Mouse (Mus musculus) midbrain, postnatal 0 days (tissue): ENCODE data around the gene Olfr463. TPM values are rescaled to one million over a fixed set of nuclear protein-coding genes. Genes with fewer than 3 reads are reported as not detected.

ENCODE experiments used
- ATAC-seq: fragments of 200-750 bp; cut with Nextera tagmentation; 2 replicates; pipeline ENCODE4 v1.8.0; 2017; ENCODE audit warnings: moderate number of reproducible peaks, mild to moderate bottlenecking, moderate TSS enrichment, moderate library complexity; ENCODE audit not compliant: low FRiP score
- DNase-seq: peaks from one replicate; pipeline ENCODE4 v3.0.0-alpha.2; 2015; ENCODE audit warnings: low spot score
- H3K27ac ChIP-seq: fragments of 300-500 bp; sonication (generic); 2 replicates; pipeline ENCODE4 v1.5.1; 2014; ENCODE audit warnings: low read depth, mild to moderate bottlenecking, low read length, mixed read lengths
- H3K27me3 ChIP-seq: fragments of 300-500 bp; sonication (generic); 2 replicates; pipeline ENCODE4 v1.6.1; 2014; ENCODE audit warnings: low read length, control low read depth, mixed read lengths; ENCODE audit not compliant: insufficient read depth
- H3K36me3 ChIP-seq: fragments of 300-500 bp; sonication (generic); 2 replicates; pipeline ENCODE4 v1.6.1; 2014; ENCODE audit warnings: low read length, control low read depth, mixed read lengths; ENCODE audit not compliant: insufficient read depth
- H3K4me1 ChIP-seq: fragments of 300-500 bp; sonication (generic); 2 replicates; pipeline ENCODE4 v1.6.1; 2014; ENCODE audit warnings: mild to moderate bottlenecking, control low read depth, antibody characterized with exemption, low read length, mixed read lengths; ENCODE audit not compliant: insufficient read depth
- H3K4me2 ChIP-seq: fragments of 300-500 bp; sonication (generic); 2 replicates; pipeline ENCODE4 v1.6.1; 2014; ENCODE audit warnings: low read depth, mild to moderate bottlenecking, low read length, mixed read lengths; ENCODE audit not compliant: poor library complexity, severe bottlenecking
- H3K4me3 ChIP-seq: fragments of 300-500 bp; sonication (generic); 2 replicates; pipeline ENCODE4 v1.5.1; 2014; ENCODE audit warnings: low read depth, mild to moderate bottlenecking, low read length, moderate library complexity
- H3K9ac ChIP-seq: fragments of 300-500 bp; sonication (generic); replicated peaks from 2 replicates; pipeline ENCODE4 v1.6.1; 2014; ENCODE audit warnings: mild to moderate bottlenecking, low read length, moderate library complexity, mixed read lengths; ENCODE audit not compliant: poor library complexity, severe bottlenecking
- H3K9me3 ChIP-seq: fragments of 300-500 bp; sonication (generic); 2 replicates; pipeline ENCODE4 v1.6.1; 2016; ENCODE audit warnings: low read length, control low read depth
- CTCF ChIP-seq: IDR thresholded peaks from 2 replicates; pipeline ENCODE4 v1.5.1; 2016; ENCODE audit warnings: antibody characterized with exemption, mild to moderate bottlenecking
- WGBS: fragments of 180-500 bp; shearing (Covaris S2); extraction: QIAGEN DNeasy Blood & Tissue Kit; methylation state at CpG from one replicate; pipeline ENCODE4 v1.1.7; 2014; 5-methylcytosine and 5-hydroxymethylcytosine counted together
- polyA plus RNA-seq: library from polyadenylated mRNA; unstranded; fragments of >200 nt; fragmentation: Nextera tagmentation; extraction: Ambion mirVana; gene quantifications from 2 replicates; pipeline ENCODE4 v1.2.1, GENCODE M21; 2015
- total RNA-seq: library from RNA; depleted of rRNA; stranded (reverse); fragments of >200 nt; gene quantifications from 2 replicates; pipeline ENCODE4 v1.2.3, GENCODE M21; 2014; rRNA removed

The Olfr463 gene
- not detected in 2 replicates for total RNA-seq
- 0.09 TPM in 1 of 2 replicates, not detected in the other for polyA plus RNA-seq

DNA sequence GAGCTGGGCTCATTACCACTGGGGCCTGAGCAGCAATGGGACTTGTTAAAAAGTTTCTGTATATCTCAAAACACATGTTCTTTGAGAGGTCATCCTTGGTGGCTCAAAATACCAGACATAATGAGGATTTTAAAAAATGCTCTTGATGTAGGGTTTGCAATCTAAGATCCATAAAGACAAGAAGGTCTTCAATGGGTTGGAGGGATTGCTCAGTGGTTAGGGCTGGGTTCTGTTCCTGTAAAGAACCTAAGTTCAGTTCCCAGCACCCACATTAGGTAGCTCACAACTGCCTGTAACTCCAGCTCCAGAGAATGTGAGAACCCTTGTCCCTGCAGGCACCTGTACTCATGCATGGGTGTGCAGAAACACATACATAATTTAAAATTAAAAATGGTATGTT, at the start of gene Olfr463:
Gene Olfr463 (minus strand): TSS at position 101 of the 400 bp plus-strand sequence.
- H3K36me3 ChIP-seq, result no peaks in the 10 kb centered on the region
- H3K9me3 ChIP-seq, result no peaks in the 10 kb centered on the region
- ATAC-seq (no peak), DNase-seq (no peak)
- H3K27me3 ChIP-seq, result no peaks in the 10 kb centered on the region
- H3K4me2 ChIP-seq, result no peak within 1 kb of the TSS
- H3K4me3 ChIP-seq, result no peak within 1 kb of the TSS
- no peaks in the 10 kb centered on the region for H3K4me1 ChIP-seq
- H3K9ac ChIP-seq, result no peak within 1 kb of the TSS
- no peak for TF ChIP-seq CTCF
- no peak within 1 kb of the TSS for H3K27ac ChIP-seq

DNA sequence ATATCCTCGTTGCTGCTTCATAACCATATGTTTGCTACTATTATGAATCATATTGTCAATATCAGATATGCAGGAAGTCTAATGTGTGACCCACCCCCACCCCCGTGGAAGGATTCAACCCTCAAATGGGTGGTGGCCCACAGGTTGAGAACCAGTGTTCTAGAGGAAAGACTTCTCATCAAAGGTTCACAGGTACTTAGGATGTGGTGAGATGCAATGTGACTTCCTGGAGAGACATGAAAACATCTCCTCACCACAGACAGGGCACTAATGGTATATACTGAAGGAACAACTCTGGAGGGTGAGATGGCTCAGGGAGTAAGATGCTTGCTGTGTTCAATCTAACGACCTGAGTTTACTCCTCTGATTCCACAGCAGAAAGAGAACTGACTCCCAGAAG, 38.3 kb upstream of the Olfr463 start:
- no peaks in the 10 kb centered on the region for H3K4me1 ChIP-seq
- no peaks in the 10 kb centered on the region for H3K27me3 ChIP-seq
- 73% methylated on average over 3 of the region's 3 CpGs for WGBS
- no peak for DNase-seq
- H3K4me3 ChIP-seq, result no peak overlapping the region
- no peak for ATAC-seq
- no peaks in the 10 kb centered on the region for H3K36me3 ChIP-seq
- no peaks in the 10 kb centered on the region for H3K9me3 ChIP-seq
- TF ChIP-seq CTCF, result no peak
- H3K9ac ChIP-seq, result no peak overlapping the region
- no peak overlapping the region for H3K27ac ChIP-seq
- no peak overlapping the region for H3K4me2 ChIP-seq

DNA sequence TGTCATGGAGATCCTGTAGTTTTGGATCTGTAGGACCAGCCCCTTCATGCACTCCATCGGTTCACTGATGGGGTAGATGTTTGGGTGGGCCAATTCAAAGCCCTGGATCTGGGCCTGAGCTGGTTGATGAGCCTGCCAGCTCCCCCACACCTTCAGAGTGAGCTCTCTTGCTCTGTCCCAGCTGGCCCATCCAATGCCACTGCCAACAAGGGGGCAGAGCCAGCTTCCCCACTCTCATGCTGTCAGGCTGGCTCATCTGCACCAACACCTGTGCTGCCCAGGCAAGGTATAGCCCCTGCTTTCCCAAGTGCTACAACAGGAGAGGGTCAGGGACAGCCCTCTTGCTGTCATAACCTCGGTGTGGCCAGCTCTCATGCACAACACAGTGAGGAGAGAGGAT, 36.5 kb upstream of the Olfr463 start:
- DNase-seq (no peak), ATAC-seq (no peak)
- Histone ChIP-seq H3K4me1 (no peaks in the 10 kb centered on the region), H3K27me3 (no peaks in the 10 kb centered on the region), H3K4me3 (no peak overlapping the region), H3K9ac (no peak overlapping the region), H3K4me2 (no peak overlapping the region), H3K9me3 (no peaks in the 10 kb centered on the region), H3K27ac (no peak overlapping the region), H3K36me3 (no peaks in the 10 kb centered on the region)
- WGBS, result 71% methylated on average over 2 of the region's 2 CpGs
- TF ChIP-seq CTCF, result no peak

DNA sequence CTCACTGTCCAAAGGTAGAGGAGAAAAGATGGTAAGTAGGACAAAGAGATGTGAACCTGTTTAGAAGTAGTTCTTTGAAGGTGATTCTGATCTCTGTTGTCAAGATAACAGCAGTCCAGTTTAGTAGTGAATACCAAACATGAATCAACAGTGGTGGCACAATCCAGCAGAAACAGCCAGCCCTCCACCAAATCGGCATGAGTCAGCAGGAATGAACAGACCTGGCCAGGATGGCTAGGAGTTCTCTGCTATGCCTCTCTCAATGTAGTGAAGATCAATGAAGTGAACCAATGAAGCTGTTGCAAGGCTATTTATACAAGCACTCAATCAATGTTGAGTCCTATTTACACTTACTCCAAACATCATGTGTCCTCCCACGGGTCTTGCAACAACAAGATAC, 33.2 kb upstream of the Olfr463 start:
- no peak for ATAC-seq
- no peak for DNase-seq
- Histone ChIP-seq H3K4me1 (no peaks in the 10 kb centered on the region), H3K27me3 (no peaks in the 10 kb centered on the region), H3K9me3 (no peaks in the 10 kb centered on the region), H3K36me3 (no peaks in the 10 kb centered on the region), H3K27ac (no peak overlapping the region), H3K4me3 (no peak overlapping the region), H3K4me2 (no peak overlapping the region), H3K9ac (no peak overlapping the region)
- 91% methylated on average over 2 of the region's 2 CpGs for WGBS
- TF ChIP-seq CTCF, result no peak

DNA sequence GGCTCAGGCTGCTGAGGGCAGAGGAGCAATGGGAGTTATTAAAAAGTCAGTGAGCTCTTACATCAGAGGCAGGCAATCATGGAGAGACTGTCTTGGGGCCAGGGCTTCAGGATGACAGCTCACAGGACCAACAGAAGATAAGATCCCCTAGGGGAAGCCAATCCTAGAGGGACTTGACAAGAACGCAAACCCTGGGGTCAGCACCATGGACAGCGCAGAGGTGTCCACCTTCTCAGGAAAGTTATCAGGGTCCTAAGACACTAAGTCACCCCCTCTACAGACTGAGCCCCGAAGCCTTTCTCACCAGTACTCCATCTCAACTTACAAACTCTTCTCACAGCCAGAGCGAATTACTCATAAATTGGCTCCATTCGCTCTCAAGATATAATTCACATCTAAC, 23.8 kb upstream of the Olfr463 start, which contains the start of gene Olfr464:
Gene Olfr464 (minus strand): TSS at position 2 of the 400 bp plus-strand sequence.
- no peak within 1 kb of the TSS for H3K9ac ChIP-seq
- H3K4me3 ChIP-seq, result no peak within 1 kb of the TSS
- no peak within 1 kb of the TSS for H3K27ac ChIP-seq
- H3K4me1 ChIP-seq, result no peaks in the 10 kb centered on the region
- H3K9me3 ChIP-seq, result no peaks in the 10 kb centered on the region
- H3K27me3 ChIP-seq, result no peaks in the 10 kb centered on the region
- no peaks in the 10 kb centered on the region for H3K36me3 ChIP-seq
- H3K4me2 ChIP-seq, result no peak within 1 kb of the TSS
- ATAC-seq, result no peak
- 33% methylated on average over 5 of the region's 5 CpGs for WGBS
- TF ChIP-seq CTCF, result no peak
- DNase-seq, result no peak

DNA sequence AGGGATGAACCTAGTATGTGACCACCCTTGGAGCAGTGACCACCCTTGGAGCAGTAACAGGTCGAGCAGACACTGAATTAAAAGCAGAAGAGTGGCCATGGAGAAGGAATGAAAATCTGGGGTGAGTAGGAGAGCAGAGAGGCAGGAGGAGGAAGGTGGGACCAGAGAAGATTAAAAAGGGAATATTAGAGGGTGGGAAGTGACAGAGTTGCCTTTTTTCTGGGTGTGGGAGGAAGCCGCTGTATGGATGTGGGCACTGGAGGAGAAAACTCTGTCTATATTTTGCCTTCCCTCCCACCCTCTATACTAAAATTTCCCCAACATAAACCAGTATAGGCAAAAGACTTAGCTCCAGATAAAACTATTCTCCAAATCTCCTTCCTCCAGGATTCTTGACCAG, 23.1 kb upstream of the Olfr463 start:
- DNase-seq, result no peak
- no peak for ATAC-seq
- no peak for TF ChIP-seq CTCF
- 60% methylated on average over 2 of the region's 2 CpGs for WGBS
- Histone ChIP-seq H3K27me3 (no peaks in the 10 kb centered on the region), H3K9ac (no peak overlapping the region), H3K9me3 (no peaks in the 10 kb centered on the region), H3K4me3 (no peak overlapping the region), H3K4me1 (no peaks in the 10 kb centered on the region), H3K27ac (no peak overlapping the region), H3K4me2 (no peak overlapping the region), H3K36me3 (no peaks in the 10 kb centered on the region)
